Mouse (Mus musculus): ENCODE data around the gene Flna. TPM values are rescaled to one million over a fixed set of nuclear protein-coding genes. Genes with fewer than 3 reads are reported as not detected.

Gene Flna
- polyA plus RNA-seq, 1 experiment: 125 TPM

- no peaks in the 10 kb centered on the region; the same call in 1 of the 2 replicates for H3K36me3 ChIP-seq (ENCODE audit: control insufficient read depth, insufficient read depth, low read length)
- H3K4me1 ChIP-seq (ENCODE audit: control insufficient read depth, insufficient read depth, low read length): peaks cover 3% of the 10 kb centered on the region; the same call in 1 of the 2 replicates
- peak within 1 kb of the TSS; percentile 100 for H3K27ac ChIP-seq (ENCODE audit: insufficient read depth, low read depth, low read length)
- H3K27me3 ChIP-seq (replicated peaks; ENCODE audit: control insufficient read depth, insufficient read depth, low read length): no peaks in the 10 kb centered on the region
- under 1% methylated on average over 42 of the region's 42 CpGs for WGBS
- peak; percentile 97 for DNase-seq
- H3K4me3 ChIP-seq (ENCODE audit: insufficient read depth, low read depth, low read length): peak within 1 kb of the TSS; percentile 88
- TF ChIP-seq POLR2A (IDR thresholded peaks at IDR 0.05; ENCODE audit: low read depth, low read length) (peak; percentile 97), CTCF (conservative IDR thresholded peaks at IDR 0.05; ENCODE audit: insufficient read depth, insufficient read length, low read depth, low read length) (0 out of 2 replicates have a peak, but pooled peaks have one; percentile 11)
Measured at GRCm38 (mm10) chrX:74270062-74270901, 20.7 kb upstream of the Flna start, which contains the start of gene Rpl10. Rpl10 (plus strand) TSS chrX:74270812.

DNA sequence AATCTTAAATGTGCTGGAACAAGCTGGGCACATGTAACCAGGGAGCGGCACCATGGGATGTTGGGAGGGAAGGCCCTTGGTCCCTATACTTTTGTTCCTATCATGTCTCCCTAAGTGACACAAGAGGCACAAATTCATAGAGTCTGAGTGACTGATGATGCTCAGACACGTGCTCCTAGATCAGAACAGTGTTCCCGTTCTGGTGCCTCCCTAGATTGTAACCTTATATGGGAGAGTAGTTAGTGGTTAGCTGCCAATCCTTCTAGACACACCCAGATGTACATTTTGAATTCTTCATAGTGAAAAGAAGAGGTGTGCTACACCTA, 20.1 kb upstream of the Flna start:
- TF ChIP-seq POLR2A (IDR thresholded peaks at IDR 0.05; ENCODE audit: low read depth, low read length): no peak
- no peak for TF ChIP-seq CTCF (conservative IDR thresholded peaks at IDR 0.05; ENCODE audit: insufficient read depth, insufficient read length, low read depth, low read length)
- Histone ChIP-seq H3K27ac (ENCODE audit: insufficient read depth, low read depth, low read length) (peak overlapping the region; percentile 96), H3K4me1 (ENCODE audit: control insufficient read depth, insufficient read depth, low read length) (peaks cover 3% of the 10 kb centered on the region; the same call in 1 of the 2 replicates), H3K4me3 (ENCODE audit: insufficient read depth, low read depth, low read length) (peak overlapping the region; percentile 70), H3K27me3 (replicated peaks; ENCODE audit: control insufficient read depth, insufficient read depth, low read length) (no peaks in the 10 kb centered on the region), H3K36me3 (ENCODE audit: control insufficient read depth, insufficient read depth, low read length) (no peaks in the 10 kb centered on the region; the same call in 1 of the 2 replicates)
- WGBS: 6% methylated on average over 3 of the region's 3 CpGs
- DNase-seq: no peak

DNA sequence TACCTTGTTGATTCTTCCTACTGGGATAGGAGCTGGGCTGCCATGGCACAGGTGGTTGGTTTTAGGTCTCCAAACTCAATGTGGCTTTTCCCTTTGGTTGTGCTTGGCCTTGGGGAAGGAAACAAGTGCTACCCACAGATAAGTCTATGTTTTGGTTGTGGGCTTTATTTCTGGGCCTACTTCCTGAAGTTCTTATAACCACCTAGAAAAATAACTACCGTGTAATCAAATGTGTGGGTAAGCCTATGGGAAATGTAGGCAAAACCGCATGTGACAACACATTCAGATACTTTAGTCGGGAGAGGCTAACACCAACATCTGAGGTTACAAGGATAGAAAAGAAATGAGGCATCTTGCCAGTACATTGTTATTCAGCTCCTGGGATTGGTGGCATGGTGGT, 8.1 kb upstream of the Flna start:
- no peaks in the 10 kb centered on the region for H3K36me3 ChIP-seq (ENCODE audit: control insufficient read depth, insufficient read depth, low read length)
- H3K27ac ChIP-seq (ENCODE audit: insufficient read depth, low read depth, low read length): no peak overlapping the region
- no peak overlapping the region for H3K4me3 ChIP-seq (ENCODE audit: insufficient read depth, low read depth, low read length)
- TF ChIP-seq POLR2A (IDR thresholded peaks at IDR 0.05; ENCODE audit: low read depth, low read length) (no peak), CTCF (conservative IDR thresholded peaks at IDR 0.05; ENCODE audit: insufficient read depth, insufficient read length, low read depth, low read length) (no peak)
- DNase-seq: no peak
- WGBS: 92% methylated on average over 3 of the region's 3 CpGs
- H3K27me3 ChIP-seq (replicated peaks; ENCODE audit: control insufficient read depth, insufficient read depth, low read length): no peaks in the 10 kb centered on the region
- peaks cover 4% of the 10 kb centered on the region; the same call in 1 of the 2 replicates for H3K4me1 ChIP-seq (ENCODE audit: control insufficient read depth, insufficient read depth, low read length)

- H3K36me3 ChIP-seq (ENCODE audit: control insufficient read depth, insufficient read depth, low read length): no peaks in the 10 kb centered on the region
- H3K4me3 ChIP-seq (ENCODE audit: insufficient read depth, low read depth, low read length): peak overlapping the region; percentile 81
- DNase-seq: no peak
- H3K27me3 ChIP-seq (replicated peaks; ENCODE audit: control insufficient read depth, insufficient read depth, low read length): no peaks in the 10 kb centered on the region
- peaks cover 4% of the 10 kb centered on the region; the same call in 1 of the 2 replicates for H3K4me1 ChIP-seq (ENCODE audit: control insufficient read depth, insufficient read depth, low read length)
- H3K27ac ChIP-seq (ENCODE audit: insufficient read depth, low read depth, low read length): peak overlapping the region; percentile 66
- no peak for TF ChIP-seq CTCF (conservative IDR thresholded peaks at IDR 0.05; ENCODE audit: insufficient read depth, insufficient read length, low read depth, low read length)
- TF ChIP-seq POLR2A (IDR thresholded peaks at IDR 0.05; ENCODE audit: low read depth, low read length): no peak
- 3% methylated on average over 31 of the region's 31 CpGs for WGBS
Measured at GRCm38 (mm10) chrX:74254888-74255565, 5.4 kb upstream of the Flna start.

DNA sequence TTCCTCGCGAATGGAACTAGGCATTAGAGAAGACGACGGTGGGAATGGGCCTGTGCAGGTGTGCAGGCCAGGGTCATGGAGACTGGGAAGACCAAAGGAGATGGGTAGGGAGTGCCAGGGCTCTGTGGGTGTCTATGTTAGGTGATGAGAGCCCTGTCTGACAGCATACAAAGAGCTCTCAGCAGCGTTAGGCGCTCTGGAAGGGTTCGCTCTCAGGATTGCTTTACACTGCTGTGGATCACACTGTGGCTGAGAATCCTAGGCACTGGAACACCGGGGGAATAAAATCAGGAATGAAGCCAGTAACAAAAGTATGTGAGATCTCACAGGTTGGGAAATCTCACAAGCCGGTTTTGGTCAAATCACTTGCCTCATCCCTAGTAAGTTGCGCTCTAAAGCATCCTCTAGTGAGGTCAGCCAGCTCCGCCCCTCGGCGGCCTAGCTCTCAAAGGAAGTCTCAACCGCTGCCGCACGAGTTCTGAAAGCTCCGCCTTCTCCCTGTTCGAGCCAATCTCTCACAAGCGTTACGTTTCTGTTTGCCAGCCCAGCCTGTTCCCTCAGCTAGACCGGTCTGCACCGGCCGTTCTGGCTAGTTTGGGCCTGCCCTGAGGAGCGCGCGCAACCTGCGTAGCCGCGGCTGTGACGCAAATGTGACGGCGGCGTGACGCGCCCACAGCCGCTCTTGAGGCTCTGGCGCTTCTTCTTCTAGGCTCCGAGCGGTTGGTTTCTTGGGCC, 4.7 kb upstream of the Flna start, which contains the start of gene Emd:
Gene Emd (plus strand): TSS at position 535 of the 735 bp plus-strand sequence.
- peaks cover 5% of the 10 kb centered on the region for H3K4me1 ChIP-seq (ENCODE audit: control insufficient read depth, insufficient read depth, low read length)
- peak within 1 kb of the TSS; percentile 81 for H3K4me3 ChIP-seq (ENCODE audit: insufficient read depth, low read depth, low read length)
- H3K36me3 ChIP-seq (ENCODE audit: control insufficient read depth, insufficient read depth, low read length): no peaks in the 10 kb centered on the region
- TF ChIP-seq CTCF (conservative IDR thresholded peaks at IDR 0.05; ENCODE audit: insufficient read depth, insufficient read length, low read depth, low read length) (no peak), POLR2A (IDR thresholded peaks at IDR 0.05; ENCODE audit: low read depth, low read length) (no peak)
- H3K27ac ChIP-seq (ENCODE audit: insufficient read depth, low read depth, low read length): peak within 1 kb of the TSS; percentile 66
- H3K27me3 ChIP-seq (replicated peaks; ENCODE audit: control insufficient read depth, insufficient read depth, low read length): no peaks in the 10 kb centered on the region
- WGBS: 10% methylated on average over 39 of the region's 39 CpGs
- peak; percentile 97 for DNase-seq

DNA sequence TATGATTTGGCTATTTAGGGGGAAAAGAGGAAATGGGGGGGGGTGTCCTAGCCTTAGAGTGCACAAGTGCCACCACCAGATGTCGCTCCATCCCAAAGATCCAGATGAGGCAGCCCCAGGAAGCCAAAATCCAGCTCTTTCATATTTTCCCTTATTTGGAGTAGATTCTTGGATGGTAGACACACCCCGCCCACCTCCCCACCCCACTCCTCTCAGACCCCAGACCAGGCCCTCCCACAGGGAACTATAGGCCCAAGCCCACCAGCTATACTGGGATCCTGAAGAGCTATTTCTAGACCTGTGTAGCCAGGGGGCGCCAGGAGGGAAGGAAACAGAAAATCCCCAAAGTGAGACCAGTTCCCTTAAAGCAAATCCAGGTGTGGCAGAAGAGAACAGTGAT, 969 bp downstream of the Flna start:
- H3K27me3 ChIP-seq (replicated peaks; ENCODE audit: control insufficient read depth, insufficient read depth, low read length): no peaks in the 10 kb centered on the region
- H3K36me3 ChIP-seq (ENCODE audit: control insufficient read depth, insufficient read depth, low read length): no peaks in the 10 kb centered on the region
- peak; percentile 63 for DNase-seq
- peak overlapping the region; percentile 15; the same call in 1 of the 2 replicates for H3K27ac ChIP-seq (ENCODE audit: insufficient read depth, low read depth, low read length)
- TF ChIP-seq CTCF (conservative IDR thresholded peaks at IDR 0.05; ENCODE audit: insufficient read depth, insufficient read length, low read depth, low read length) (peak; percentile 59), POLR2A (IDR thresholded peaks at IDR 0.05; ENCODE audit: low read depth, low read length) (no peak)
- peak overlapping the region; percentile 59 for H3K4me3 ChIP-seq (ENCODE audit: insufficient read depth, low read depth, low read length)
- H3K4me1 ChIP-seq (ENCODE audit: control insufficient read depth, insufficient read depth, low read length): peaks cover 3% of the 10 kb centered on the region
- 3% methylated on average over 3 of the region's 3 CpGs for WGBS
